Mouse (Mus musculus): ENCODE measurements around the gene Cryzl2. TPM values are rescaled to one million over a fixed set of nuclear protein-coding genes. Genes with fewer than 3 reads are reported as not detected.

The Cryzl2 gene
- polyA plus RNA-seq, 2 experiments from 2014 or later, result 3.9 to 5.5 TPM

DNA sequence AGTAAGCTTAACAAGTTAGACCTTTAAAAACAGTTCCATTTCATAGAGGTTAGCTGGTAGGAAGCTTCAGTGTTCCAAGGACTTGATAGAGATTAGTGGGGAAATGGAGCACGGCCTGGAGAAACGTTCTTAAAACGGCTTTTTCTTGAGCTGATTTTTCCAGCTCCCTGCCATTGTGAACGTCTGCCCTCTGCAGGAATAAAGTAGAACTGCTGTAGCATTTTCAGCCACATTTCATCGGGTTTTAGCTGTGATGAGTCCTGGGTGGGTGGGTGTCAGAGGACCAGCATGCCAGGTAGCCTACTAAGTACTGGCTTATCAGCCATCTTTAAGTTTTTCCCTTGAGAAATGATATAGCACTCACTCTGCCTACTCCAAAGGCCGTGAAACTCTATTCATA is 78.1 kb downstream of the Cryzl2 start:
- ATAC-seq, result no peak

DNA sequence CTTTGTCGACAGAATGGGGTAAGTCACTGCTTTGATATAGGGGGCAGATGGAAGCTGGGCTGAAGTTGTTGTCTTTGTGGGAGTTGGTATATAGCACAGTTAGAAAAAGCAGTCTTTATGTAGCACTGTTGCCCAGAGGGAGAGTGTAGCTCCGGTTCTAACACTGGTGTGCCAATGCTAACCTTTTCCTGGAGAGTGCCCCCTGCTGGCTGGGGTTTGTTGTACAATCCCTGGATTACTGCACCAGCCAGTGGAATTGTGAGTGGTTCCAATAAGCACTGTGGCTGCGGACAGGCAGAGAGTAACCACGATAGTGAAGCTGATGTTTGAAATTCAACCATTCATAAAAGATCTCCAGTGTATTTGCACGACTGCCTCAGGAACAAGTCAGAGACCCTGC is 79.3 kb downstream of the Cryzl2 start:
- no peak for ATAC-seq

Other genes with a start within 250 kb of the Cryzl2 start
- gene Rasal2, start 46.0 kb upstream of the Cryzl2 start, polyA plus RNA-seq (2017; shearing (Covaris generic)), result under 1 TPM in 1 of 2 experiments, not detected in 1; 0.19 TPM
- gene Sec16b, start 48.2 kb downstream of the Cryzl2 start, polyA plus RNA-seq (2017; shearing (Covaris generic)), result under 1 TPM; 0.78 to 0.90 TPM

Data from activated CD4-positive, CD25-positive, alpha-beta regulatory T cell, adult 4 months (primary cell).